In the genomic region with DNA sequence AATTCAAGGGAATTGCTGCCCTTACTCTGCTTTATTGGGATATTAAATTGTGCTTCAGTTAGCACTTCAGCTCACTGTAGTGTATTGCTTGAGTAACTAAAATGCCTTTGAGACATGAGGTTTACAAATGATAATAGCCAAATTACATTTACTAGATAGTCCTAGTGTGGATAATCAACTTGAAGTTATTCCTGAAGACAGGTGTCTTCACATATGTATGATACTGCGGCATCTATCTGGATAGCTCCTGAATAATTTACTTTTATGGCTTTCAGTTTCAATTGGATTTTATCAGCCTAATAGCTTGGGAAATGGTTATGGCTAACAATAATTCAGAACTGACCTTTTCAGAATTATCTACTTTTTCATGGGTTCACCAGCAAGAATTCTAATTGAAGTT, we compare ENCODE assay signal across 23 mouse cellular contexts.
"Had no signal": no experiment of that assay in that cellular context is flagged by ENCODE, and none has a peak within 500 bp of the region (broad histone marks: within the 10 kb centered on the region; RNA-seq: fewer than 3 reads in every experiment).

No protein-coding gene starts in this region.

- DNase-seq: gastrocnemius, adult 2 months; gastrocnemius, postnatal 10 days; gastrocnemius, postnatal 25 days; heart, adult 18-20 months; heart, postnatal 10 days; heart, postnatal 4 days; kidney, adult 18-20 months; kidney, adult 8-10 months; kidney, postnatal 14 days; kidney, postnatal 36 days; layer of hippocampus, adult 9-11 months; layer of hippocampus, postnatal 36 days; left cerebral cortex, postnatal 4 days had no signal

- H3K4me3 ChIP-seq: gastrocnemius, adult 2 months; heart, embryonic 10.5 days; heart, embryonic 12.5 days; hindbrain, embryonic 12.5 days; intestine, embryonic 15.5 days; limb, embryonic 13.5 days; limb, embryonic 15.5 days had no signal

- H3K4me1 ChIP-seq: heart, embryonic 10.5 days; heart, embryonic 12.5 days; hindbrain, embryonic 12.5 days; intestine, embryonic 15.5 days; limb, embryonic 13.5 days; limb, embryonic 15.5 days had no signal

- H3K27ac ChIP-seq: gastrocnemius, adult 2 months; heart, embryonic 10.5 days; hindbrain, embryonic 12.5 days; intestine, embryonic 15.5 days; limb, embryonic 13.5 days; limb, embryonic 15.5 days had no signal

- H3K4me2 ChIP-seq: heart, embryonic 12.5 days; hindbrain, embryonic 12.5 days; intestine, embryonic 15.5 days; limb, embryonic 13.5 days; limb, embryonic 15.5 days had no signal

- H3K9me3 ChIP-seq: heart, embryonic 10.5 days; heart, embryonic 12.5 days; hindbrain, embryonic 12.5 days; intestine, embryonic 15.5 days; limb, embryonic 13.5 days; limb, embryonic 15.5 days had no signal

- H3K27me3 ChIP-seq: heart, embryonic 12.5 days; hindbrain, embryonic 12.5 days; intestine, embryonic 15.5 days; limb, embryonic 13.5 days; limb, embryonic 15.5 days had no signal

- H3K36me3 ChIP-seq: heart, embryonic 10.5 days; heart, embryonic 12.5 days; hindbrain, embryonic 12.5 days; intestine, embryonic 15.5 days; limb, embryonic 13.5 days; limb, embryonic 15.5 days had no signal

- ATAC-seq: forebrain, embryonic 16.5 days; hindbrain, embryonic 16.5 days; inflammation-experienced regulatory T-cells, adult 6 months; intestine, embryonic 15.5 days; intestine, postnatal 0 days had no signal

- H3K9ac ChIP-seq: heart, embryonic 12.5 days; hindbrain, embryonic 12.5 days; intestine, embryonic 15.5 days; limb, embryonic 13.5 days; limb, embryonic 15.5 days had no signal
